Mouse (Mus musculus): ENCODE data around the gene Cbl. TPM values are rescaled to one million over a fixed set of nuclear protein-coding genes. Genes with fewer than 3 reads are reported as not detected.

Gene Cbl
- polyA plus RNA-seq, 1 experiment from 2014 or later: 9.9 TPM

- ATAC-seq (replicated peaks; ENCODE audit: low FRiP score, low read depth): no peak
- H3K4me2 ChIP-seq (ENCODE audit: low read length): no peak overlapping the region
- H3K9ac ChIP-seq (ENCODE audit: low read depth, low read length): no peak overlapping the region
- no peaks in the 10 kb centered on the region for H3K36me3 ChIP-seq (ENCODE audit: insufficient read depth, low read length)
- no peak overlapping the region for H3K27ac ChIP-seq
- no peak for TF ChIP-seq CTCF (IDR thresholded peaks at IDR 0.05; ENCODE audit: low read depth)
- no peak overlapping the region for H3K4me3 ChIP-seq (replicated peaks; ENCODE audit: low read depth, low read length)
- DNase-seq (ENCODE audit: low spot score): no peak
- H3K27me3 ChIP-seq (ENCODE audit: insufficient read depth, low read length): no peaks in the 10 kb centered on the region
- 18% methylated on average over 5 of the region's 5 CpGs for WGBS
- no peaks in the 10 kb centered on the region for H3K9me3 ChIP-seq (replicated peaks; ENCODE audit: low read length)
- peaks cover 8% of the 10 kb centered on the region for H3K4me1 ChIP-seq (replicated peaks; ENCODE audit: insufficient read depth, low read length)
These were observed 20.8 kb upstream of the Cbl start for GRCm38 (mm10) chr9:44254508-44255135.

GRCm38 (mm10) chr9:44253441-44253840 is 19.6 kb upstream of the Cbl start:
- DNase-seq (ENCODE audit: low spot score) (no peak), ATAC-seq (replicated peaks; ENCODE audit: low FRiP score, low read depth) (no peak)
- Histone ChIP-seq H3K9ac (ENCODE audit: low read depth, low read length) (no peak overlapping the region), H3K4me3 (replicated peaks; ENCODE audit: low read depth, low read length) (no peak overlapping the region), H3K9me3 (replicated peaks; ENCODE audit: low read length) (no peaks in the 10 kb centered on the region), H3K27me3 (ENCODE audit: insufficient read depth, low read length) (no peaks in the 10 kb centered on the region), H3K36me3 (ENCODE audit: insufficient read depth, low read length) (no peaks in the 10 kb centered on the region), H3K27ac (no peak overlapping the region), H3K4me2 (ENCODE audit: low read length) (no peak overlapping the region), H3K4me1 (replicated peaks; ENCODE audit: insufficient read depth, low read length) (peaks cover 12% of the 10 kb centered on the region)
- TF ChIP-seq CTCF (IDR thresholded peaks at IDR 0.05; ENCODE audit: low read depth): no peak
- WGBS: 79% methylated on average over 6 of the region's 6 CpGs

GRCm38 (mm10) chr9:44251314-44251713 is 17.5 kb upstream of the Cbl start, which contains the start of gene Pdzd3:
Pdzd3 (minus strand) TSS chr9:44251471.
- 56% methylated on average over 10 of the region's 10 CpGs for WGBS
- TF ChIP-seq CTCF (IDR thresholded peaks at IDR 0.05; ENCODE audit: low read depth): no peak
- no peak within 1 kb of the TSS; the same call in 1 of the 2 replicates for H3K4me3 ChIP-seq (replicated peaks; ENCODE audit: low read depth, low read length)
- DNase-seq (ENCODE audit: low spot score): peak; percentile 27
- no peaks in the 10 kb centered on the region for H3K27me3 ChIP-seq (ENCODE audit: insufficient read depth, low read length)
- no peaks in the 10 kb centered on the region for H3K9me3 ChIP-seq (replicated peaks; ENCODE audit: low read length)
- peak within 1 kb of the TSS; percentile 26 for H3K4me2 ChIP-seq (ENCODE audit: low read length)
- no peak within 1 kb of the TSS for H3K9ac ChIP-seq (ENCODE audit: low read depth, low read length)
- H3K27ac ChIP-seq: 0 out of 2 replicates have a peak within 1 kb of the TSS, but pooled peaks have one; percentile 36
- H3K4me1 ChIP-seq (replicated peaks; ENCODE audit: insufficient read depth, low read length): peaks cover 12% of the 10 kb centered on the region
- ATAC-seq (replicated peaks; ENCODE audit: low FRiP score, low read depth): peak; percentile 67
- no peaks in the 10 kb centered on the region for H3K36me3 ChIP-seq (ENCODE audit: insufficient read depth, low read length)

DNA sequence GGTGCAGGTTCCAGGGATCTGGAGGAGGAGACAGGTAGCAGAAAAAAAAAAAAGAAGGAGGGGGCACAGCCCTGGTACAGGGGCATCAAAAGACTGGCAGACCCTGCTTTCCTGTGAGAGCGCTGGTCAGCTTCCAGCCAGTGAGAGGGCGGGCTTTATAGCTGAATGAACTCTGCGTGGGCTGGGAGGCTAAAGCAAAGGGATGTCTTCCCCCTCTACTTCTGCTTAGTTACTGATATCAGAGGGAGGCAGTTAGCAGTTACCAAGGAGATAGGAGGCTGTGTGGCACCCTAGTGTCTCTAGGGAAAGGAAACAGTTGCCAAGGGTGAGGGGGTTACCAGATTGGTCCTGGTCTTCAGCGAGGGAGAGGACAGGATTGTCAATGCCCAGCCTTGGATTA is 16.6 kb upstream of the Cbl start:
- no peak overlapping the region for H3K9ac ChIP-seq (ENCODE audit: low read depth, low read length)
- peak overlapping the region; percentile 26 for H3K4me2 ChIP-seq (ENCODE audit: low read length)
- H3K36me3 ChIP-seq (ENCODE audit: insufficient read depth, low read length): no peaks in the 10 kb centered on the region
- no peaks in the 10 kb centered on the region for H3K27me3 ChIP-seq (ENCODE audit: insufficient read depth, low read length)
- no peak overlapping the region for H3K4me3 ChIP-seq (replicated peaks; ENCODE audit: low read depth, low read length)
- H3K9me3 ChIP-seq (replicated peaks; ENCODE audit: low read length): no peaks in the 10 kb centered on the region
- 0 out of 2 replicates have a peak, but pooled peaks have one; percentile 8 for ATAC-seq (replicated peaks; ENCODE audit: low FRiP score, low read depth)
- WGBS: 39% methylated on average over 4 of the region's 4 CpGs
- peak; percentile 78 for DNase-seq (ENCODE audit: low spot score)
- peaks cover 12% of the 10 kb centered on the region for H3K4me1 ChIP-seq (replicated peaks; ENCODE audit: insufficient read depth, low read length)
- no peak for TF ChIP-seq CTCF (IDR thresholded peaks at IDR 0.05; ENCODE audit: low read depth)
- H3K27ac ChIP-seq: no peak overlapping the region

- 47% methylated on average over 26 of the region's 26 CpGs for WGBS
- DNase-seq (ENCODE audit: low spot score) (peak; percentile 83), ATAC-seq (replicated peaks; ENCODE audit: low FRiP score, low read depth) (peak; percentile 45; the same call in 1 of the 2 replicates)
- peaks cover 12% of the 10 kb centered on the region for H3K4me1 ChIP-seq (replicated peaks; ENCODE audit: insufficient read depth, low read length)
- no peaks in the 10 kb centered on the region for H3K27me3 ChIP-seq (ENCODE audit: insufficient read depth, low read length)
- no peak overlapping the region for H3K27ac ChIP-seq
- no peak overlapping the region for H3K4me3 ChIP-seq (replicated peaks; ENCODE audit: low read depth, low read length)
- peak; percentile 72 for TF ChIP-seq CTCF (IDR thresholded peaks at IDR 0.05; ENCODE audit: low read depth)
- no peaks in the 10 kb centered on the region for H3K36me3 ChIP-seq (ENCODE audit: insufficient read depth, low read length)
- H3K9me3 ChIP-seq (replicated peaks; ENCODE audit: low read length): no peaks in the 10 kb centered on the region
- peak overlapping the region; percentile 33; the same call in 1 of the 2 replicates for H3K4me2 ChIP-seq (ENCODE audit: low read length)
- H3K9ac ChIP-seq (ENCODE audit: low read depth, low read length): no peak overlapping the region; the same call in 1 of the 2 replicates
These were observed 15.6 kb upstream of the Cbl start for GRCm38 (mm10) chr9:44249181-44250146.

- Histone ChIP-seq H3K36me3 (ENCODE audit: insufficient read depth, low read length) (no peaks in the 10 kb centered on the region), H3K9me3 (replicated peaks; ENCODE audit: low read length) (no peaks in the 10 kb centered on the region), H3K4me1 (replicated peaks; ENCODE audit: insufficient read depth, low read length) (peaks cover 12% of the 10 kb centered on the region), H3K27ac (no peak overlapping the region), H3K4me3 (replicated peaks; ENCODE audit: low read depth, low read length) (no peak overlapping the region), H3K27me3 (ENCODE audit: insufficient read depth, low read length) (no peaks in the 10 kb centered on the region), H3K9ac (ENCODE audit: low read depth, low read length) (no peak overlapping the region), H3K4me2 (ENCODE audit: low read length) (no peak overlapping the region)
- ATAC-seq (replicated peaks; ENCODE audit: low FRiP score, low read depth): no peak
- no peak for TF ChIP-seq CTCF (IDR thresholded peaks at IDR 0.05; ENCODE audit: low read depth)
- WGBS: 70% methylated on average over 6 of the region's 6 CpGs
- no peak for DNase-seq (ENCODE audit: low spot score)
These were observed 14.1 kb upstream of the Cbl start for GRCm38 (mm10) chr9:44247907-44248306.
